Mouse (Mus musculus) stomach, postnatal 0 days (tissue): Measurements from ENCODE around the gene 4931428F04Rik. TPM values are rescaled to one million over a fixed set of nuclear protein-coding genes. Genes with fewer than 3 reads are reported as not detected.

Source experiments
- ATAC-seq: fragments of 200-750 bp; cut with Nextera tagmentation; 2 replicates; pipeline ENCODE4 v1.8.0; 2017; ENCODE audit not compliant: low FRiP score, low TSS enrichment
- DNase-seq: peaks from one replicate; pipeline ENCODE4 v3.0.0-alpha.2; 2016; ENCODE audit warnings: low spot score
- H3K27ac ChIP-seq: fragments of 300-500 bp; sonication (generic); replicated peaks from 2 replicates; pipeline ENCODE4 v1.5.1; 2014; ENCODE audit warnings: mild to moderate bottlenecking, control low read depth
- H3K27me3 ChIP-seq: fragments of 300-500 bp; sonication (generic); 2 replicates; pipeline ENCODE4 v1.6.1; 2014; ENCODE audit warnings: low read length; ENCODE audit not compliant: control insufficient read depth, insufficient read depth
- H3K36me3 ChIP-seq: fragments of 300-500 bp; sonication (generic); 2 replicates; pipeline ENCODE4 v1.6.1; 2014; ENCODE audit warnings: low read length, mixed read lengths; ENCODE audit not compliant: control insufficient read depth, insufficient read depth
- H3K4me1 ChIP-seq: fragments of 300-500 bp; sonication (generic); replicated peaks from 2 replicates; pipeline ENCODE4 v1.6.1; 2014; ENCODE audit warnings: antibody characterized with exemption; ENCODE audit not compliant: control insufficient read depth, insufficient read depth
- H3K4me2 ChIP-seq: fragments of 300-500 bp; sonication (generic); replicated peaks from 2 replicates; pipeline ENCODE4 v1.6.1; 2014; ENCODE audit warnings: low read depth, mild to moderate bottlenecking, control low read depth, moderate library complexity
- H3K4me3 ChIP-seq: fragments of 300-500 bp; sonication (generic); 2 replicates; pipeline ENCODE4 v1.5.1; 2014; ENCODE audit warnings: low read depth, low read length, control low read depth
- H3K9ac ChIP-seq: fragments of 300-500 bp; sonication (generic); 2 replicates; pipeline ENCODE4 v1.6.1; 2014; ENCODE audit warnings: mild to moderate bottlenecking, low read length, control low read depth, mixed read lengths
- H3K9me3 ChIP-seq: fragments of 300-500 bp; sonication (generic); 2 replicates; pipeline ENCODE4 v1.6.1; 2016; ENCODE audit warnings: low read length; ENCODE audit not compliant: control insufficient read depth
- CTCF ChIP-seq: IDR thresholded peaks from 2 replicates; pipeline ENCODE4 v1.5.1; 2016; ENCODE audit warnings: antibody characterized with exemption, low read depth, mild to moderate bottlenecking, moderate library complexity
- EP300 ChIP-seq: optimal IDR thresholded peaks from 2 replicates; pipeline ENCODE3; 2016; ENCODE audit warnings: antibody characterized with exemption
- WGBS: fragments of 180-500 bp; shearing (Covaris S2); extraction: QIAGEN DNeasy Blood & Tissue Kit; methylation state at CpG from one replicate; pipeline ENCODE4 v1.1.7; 2014; 5-methylcytosine and 5-hydroxymethylcytosine counted together
- polyA plus RNA-seq: library from polyadenylated mRNA; unstranded; fragments of >200 nt; fragmentation: Nextera tagmentation; extraction: Ambion mirVana; gene quantifications from 2 replicates; pipeline ENCODE4 v1.2.1, GENCODE M21; 2015

The 4931428F04Rik gene
- polyA plus RNA-seq, 1 experiment from 2014 or later: 1.9 TPM

DNA sequence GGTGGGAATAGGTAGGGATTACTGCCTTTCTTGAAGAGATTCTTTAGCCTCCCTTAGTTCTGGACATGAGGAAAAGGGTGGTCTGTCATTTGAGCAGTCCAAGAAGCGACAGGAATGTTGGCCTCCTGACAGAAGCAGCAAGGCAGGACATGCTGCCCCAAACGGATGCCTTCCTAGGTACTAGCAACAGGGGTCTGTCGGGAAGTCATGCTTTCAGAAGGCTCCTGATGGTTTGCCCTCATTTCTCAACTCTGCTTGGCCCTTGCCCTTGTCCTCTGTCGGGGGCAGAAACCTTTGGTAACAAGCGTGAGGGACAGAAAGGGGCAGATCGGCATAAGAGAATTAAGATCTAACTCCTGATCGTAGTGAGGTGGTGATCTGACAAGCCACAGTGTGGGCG lies 20.5 kb upstream of the 4931428F04Rik start:
- 81% methylated on average over 8 of the region's 8 CpGs for WGBS
- ATAC-seq (no peak), DNase-seq (no peak)
- Histone ChIP-seq H3K36me3 (peaks cover 11% of the 10 kb centered on the region), H3K4me1 (peaks cover 7% of the 10 kb centered on the region; the same call in 1 of the 2 replicates), H3K9ac (no peak overlapping the region), H3K4me3 (no peak overlapping the region), H3K27me3 (no peaks in the 10 kb centered on the region), H3K9me3 (no peaks in the 10 kb centered on the region), H3K4me2 (no peak overlapping the region), H3K27ac (no peak overlapping the region)
- TF ChIP-seq CTCF: no peak
- no peak for TF ChIP-seq EP300

DNA sequence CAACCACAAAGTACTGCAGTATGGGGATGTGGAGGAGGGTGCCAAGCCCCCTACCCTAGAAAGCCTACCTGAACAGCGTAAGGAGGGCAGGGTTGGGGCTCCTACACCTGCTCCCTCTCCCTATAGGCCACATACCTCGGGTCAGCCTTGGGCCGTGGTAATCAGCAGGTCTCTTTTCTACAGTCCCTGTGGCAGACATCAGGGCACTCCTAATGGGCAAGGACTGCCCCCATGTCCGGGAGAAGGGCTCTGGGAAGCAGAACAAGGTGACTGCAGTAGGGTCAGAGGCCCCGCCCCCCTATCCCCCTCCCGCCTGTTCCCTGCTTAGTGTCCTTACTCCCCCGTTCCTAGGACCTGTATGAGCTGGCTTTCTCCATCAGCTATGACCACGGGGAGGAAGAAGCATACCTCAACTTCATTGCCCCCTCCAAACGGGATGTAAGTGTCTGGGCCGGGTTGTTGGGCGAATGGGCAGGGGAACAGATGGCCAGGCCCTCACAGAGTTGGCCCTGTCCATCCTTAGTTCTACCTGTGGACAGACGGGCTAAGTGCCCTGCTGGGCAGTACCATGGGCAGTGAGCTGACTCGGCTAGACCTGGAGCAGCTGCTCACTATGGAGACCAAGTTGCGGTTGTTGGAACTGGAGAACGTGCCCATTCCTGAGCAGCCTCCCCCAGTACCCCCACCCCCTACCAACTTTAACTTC lies 19.6 kb upstream of the 4931428F04Rik start:
- peaks cover 9% of the 10 kb centered on the region for H3K36me3 ChIP-seq
- WGBS: 87% methylated on average over 15 of the region's 15 CpGs

DNA sequence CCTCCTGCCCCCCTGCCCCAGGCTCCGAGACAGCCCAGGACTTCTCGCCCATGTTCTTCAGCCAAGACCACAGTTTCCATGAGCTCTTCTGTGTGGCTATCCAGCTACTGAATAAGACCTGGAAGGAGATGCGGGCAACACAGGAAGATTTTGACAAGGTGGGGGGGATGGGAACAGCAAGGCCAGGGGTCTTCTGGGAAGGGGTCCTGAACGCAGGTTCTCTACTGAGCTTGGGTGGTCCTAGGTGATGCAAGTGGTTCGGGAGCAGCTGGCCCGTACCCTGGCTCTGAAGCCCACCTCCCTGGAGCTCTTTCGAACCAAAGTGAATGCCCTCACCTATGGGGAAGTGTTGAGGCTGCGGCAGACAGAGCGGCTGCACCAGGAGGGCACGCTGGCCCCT lies 18.8 kb upstream of the 4931428F04Rik start:
- Histone ChIP-seq H3K4me2 (no peak overlapping the region), H3K9ac (no peak overlapping the region), H3K4me1 (peaks cover 7% of the 10 kb centered on the region; the same call in 1 of the 2 replicates), H3K9me3 (no peaks in the 10 kb centered on the region), H3K27ac (no peak overlapping the region), H3K4me3 (no peak overlapping the region), H3K27me3 (no peaks in the 10 kb centered on the region), H3K36me3 (peaks cover 12% of the 10 kb centered on the region)
- TF ChIP-seq CTCF (no peak), EP300 (no peak)
- no peak for ATAC-seq
- DNase-seq: no peak
- WGBS: 93% methylated on average over 10 of the region's 10 CpGs

More for the DNA sequence above, 19.6 kb upstream of the 4931428F04Rik start:
- ATAC-seq: no peak
- Histone ChIP-seq H3K4me3 (no peak overlapping the region), H3K27me3 (no peaks in the 10 kb centered on the region), H3K9ac (no peak overlapping the region), H3K9me3 (no peaks in the 10 kb centered on the region), H3K4me1 (peaks cover 7% of the 10 kb centered on the region; the same call in 1 of the 2 replicates), H3K4me2 (no peak overlapping the region), H3K27ac (no peak overlapping the region)
- no peak for DNase-seq
- TF ChIP-seq CTCF (no peak), EP300 (no peak)

DNA sequence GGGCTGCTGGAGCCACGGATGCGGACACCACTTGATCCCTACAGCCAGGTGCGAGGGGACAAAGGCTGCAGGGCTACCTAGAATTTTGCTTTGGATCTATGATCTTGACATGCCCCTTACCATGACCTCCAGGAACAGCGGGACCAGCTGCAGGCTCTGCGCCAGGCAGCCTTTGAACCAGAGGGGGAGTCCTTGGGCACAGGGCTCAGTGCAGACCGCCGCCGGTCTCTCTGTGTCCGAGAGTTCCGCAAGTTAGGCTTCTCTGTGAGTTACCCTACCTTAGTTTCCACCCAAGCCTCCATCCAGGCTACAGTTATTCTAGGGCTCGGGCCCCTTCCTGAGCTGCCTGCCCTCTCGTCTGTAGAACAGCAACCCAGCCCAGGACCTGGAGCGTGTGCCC lies 18.0 kb upstream of the 4931428F04Rik start:
- WGBS: 95% methylated on average over 13 of the region's 13 CpGs

DNA sequence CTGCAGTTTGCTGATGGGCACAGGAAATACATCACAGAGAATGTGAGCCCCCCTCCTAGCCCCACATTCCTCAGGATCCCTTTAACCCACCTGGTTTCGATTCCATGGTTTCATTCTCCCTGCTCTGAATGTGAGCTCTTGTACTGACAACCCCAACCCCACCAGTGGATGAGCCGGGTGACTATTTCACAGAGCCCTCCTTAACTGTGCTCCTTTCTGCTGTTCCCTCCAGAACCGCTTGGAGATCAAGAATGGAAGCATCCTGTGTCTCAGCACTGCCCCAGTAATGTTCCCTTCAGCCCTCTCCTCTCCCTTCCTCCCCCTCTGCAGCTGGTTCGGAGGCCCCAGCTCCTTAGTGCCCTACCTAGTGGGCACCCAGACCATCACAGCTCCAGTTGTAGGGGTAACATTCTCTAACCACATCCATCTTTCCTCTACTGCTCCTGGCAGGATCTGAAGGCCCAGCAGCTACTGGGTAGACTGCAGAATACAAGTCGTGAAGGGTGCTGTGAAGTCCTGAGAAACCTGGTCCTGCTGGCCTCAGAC lies 16.6 kb upstream of the 4931428F04Rik start:
- peak overlapping the region; percentile 92 for H3K27ac ChIP-seq
- no peaks in the 10 kb centered on the region for H3K9me3 ChIP-seq
- ATAC-seq (peak; percentile 13), DNase-seq (no peak)
- H3K9ac ChIP-seq: peak overlapping the region; percentile 67
- H3K4me1 ChIP-seq: peaks cover 7% of the 10 kb centered on the region; the same call in 1 of the 2 replicates
- WGBS: 28% methylated on average over 5 of the region's 5 CpGs
- TF ChIP-seq CTCF (peak; percentile 27; the same call in 1 of the 2 replicates), EP300 (no peak)
- peak overlapping the region; percentile 47 for H3K4me3 ChIP-seq
- H3K36me3 ChIP-seq: peaks cover 15% of the 10 kb centered on the region
- peak overlapping the region; percentile 74 for H3K4me2 ChIP-seq
- no peaks in the 10 kb centered on the region for H3K27me3 ChIP-seq

More for the DNA sequence above, 18.0 kb upstream of the 4931428F04Rik start:
- no peak for TF ChIP-seq EP300
- TF ChIP-seq CTCF: no peak
- Histone ChIP-seq H3K4me2 (no peak overlapping the region), H3K36me3 (peaks cover 11% of the 10 kb centered on the region), H3K9me3 (no peaks in the 10 kb centered on the region), H3K4me3 (no peak overlapping the region), H3K4me1 (peaks cover 7% of the 10 kb centered on the region; the same call in 1 of the 2 replicates), H3K27me3 (no peaks in the 10 kb centered on the region), H3K27ac (no peak overlapping the region), H3K9ac (no peak overlapping the region)
- DNase-seq: no peak
- no peak for ATAC-seq
